Mouse (Mus musculus) intestine, postnatal 0 days (tissue): Measurements from ENCODE around the gene Pop5. TPM values are rescaled to one million over a fixed set of nuclear protein-coding genes. Genes with fewer than 3 reads are reported as not detected.
A peak's percentile ranks its signal among the peaks of the same experiment; 100 is the strongest.

Source experiments
- ATAC-seq: fragments of 200-750 bp; cut with Nextera tagmentation; 2 replicates; pipeline ENCODE4 v1.8.0; 2017; ENCODE audit warnings: mild to moderate bottlenecking, moderate TSS enrichment, moderate library complexity
- H3K27ac ChIP-seq: fragments of 300-500 bp; sonication (generic); 2 replicates; pipeline ENCODE4 v1.5.1; 2014; ENCODE audit warnings: mild to moderate bottlenecking, low read depth, low read length, moderate library complexity
- H3K27me3 ChIP-seq: fragments of 300-500 bp; sonication (generic); replicated peaks from 2 replicates; pipeline ENCODE4 v1.6.1; 2014; ENCODE audit warnings: low read length, mixed read lengths; ENCODE audit not compliant: control insufficient read depth, insufficient read depth
- H3K36me3 ChIP-seq: fragments of 300-500 bp; sonication (generic); 2 replicates; pipeline ENCODE4 v1.6.1; 2014; ENCODE audit warnings: mild to moderate bottlenecking, moderate library complexity; ENCODE audit not compliant: control insufficient read depth, insufficient read depth
- H3K4me1 ChIP-seq: fragments of 300-500 bp; sonication (generic); replicated peaks from 2 replicates; pipeline ENCODE4 v1.6.1; 2014; ENCODE audit warnings: antibody characterized with exemption, low read length, mixed read lengths; ENCODE audit not compliant: control insufficient read depth, insufficient read depth
- H3K4me2 ChIP-seq: fragments of 300-500 bp; sonication (generic); replicated peaks from 2 replicates; pipeline ENCODE4 v1.6.1; 2014; ENCODE audit warnings: low read depth, mild to moderate bottlenecking, moderate library complexity
- H3K4me3 ChIP-seq: fragments of 300-500 bp; sonication (generic); 2 replicates; pipeline ENCODE4 v1.5.1; 2014; ENCODE audit warnings: low read depth, low read length
- H3K9ac ChIP-seq: fragments of 300-500 bp; sonication (generic); 2 replicates; pipeline ENCODE4 v1.6.1; 2014; ENCODE audit warnings: mild to moderate bottlenecking, low read depth, low read length
- H3K9me3 ChIP-seq: fragments of 300-500 bp; sonication (generic); 2 replicates; pipeline ENCODE4 v1.6.1; 2016; ENCODE audit warnings: mixed run types; ENCODE audit not compliant: control insufficient read depth
- CTCF ChIP-seq: sonication (generic); IDR thresholded peaks from 2 replicates; pipeline ENCODE4 v1.5.1; 2016; ENCODE audit warnings: low read depth, mild to moderate bottlenecking, control low read depth, antibody characterized with exemption, moderate library complexity
- WGBS: fragments of 180-500 bp; shearing (Covaris S2); extraction: QIAGEN DNeasy Blood & Tissue Kit; methylation state at CpG from one replicate; pipeline ENCODE4 v1.1.7; 2014; 5-methylcytosine and 5-hydroxymethylcytosine counted together
- polyA plus RNA-seq: library from polyadenylated mRNA; unstranded; fragments of >200 nt; fragmentation: Nextera tagmentation; extraction: Ambion mirVana; gene quantifications from 2 replicates; pipeline ENCODE4 v1.2.1, GENCODE M21; 2015

The Pop5 gene
- polyA plus RNA-seq, 1 experiment from 2014 or later = 77.1 TPM

DNA sequence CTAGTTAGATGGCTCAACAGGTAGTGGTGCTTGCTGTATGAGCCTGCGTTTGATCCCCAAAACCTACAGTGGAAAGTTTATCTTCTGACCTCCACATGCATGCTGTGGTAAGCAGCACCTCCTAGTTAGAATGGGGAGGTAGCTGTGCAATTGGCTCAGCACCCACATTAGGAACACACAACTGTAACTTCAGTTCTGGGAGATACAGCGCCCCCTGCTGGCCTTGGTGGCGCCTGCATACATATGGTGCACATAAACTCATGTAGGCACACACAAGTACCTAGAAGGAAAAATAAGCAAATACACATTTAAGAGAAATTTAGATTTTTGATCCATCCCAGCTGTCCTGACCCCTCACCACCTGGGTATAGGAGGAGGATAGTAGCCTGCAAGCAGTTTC lies 13.2 kb upstream of the Pop5 start:
- Histone ChIP-seq H3K9ac (no peak overlapping the region), H3K27me3 (peaks cover 12% of the 10 kb centered on the region; the same call in 1 of the 2 replicates), H3K4me3 (no peak overlapping the region), H3K36me3 (no peaks in the 10 kb centered on the region), H3K9me3 (no peaks in the 10 kb centered on the region), H3K27ac (no peak overlapping the region), H3K4me1 (no peaks in the 10 kb centered on the region), H3K4me2 (no peak overlapping the region)
- ATAC-seq = no peak
- peak; percentile 35 for TF ChIP-seq CTCF
- WGBS = 75% methylated on average over 3 of the region's 3 CpGs

DNA sequence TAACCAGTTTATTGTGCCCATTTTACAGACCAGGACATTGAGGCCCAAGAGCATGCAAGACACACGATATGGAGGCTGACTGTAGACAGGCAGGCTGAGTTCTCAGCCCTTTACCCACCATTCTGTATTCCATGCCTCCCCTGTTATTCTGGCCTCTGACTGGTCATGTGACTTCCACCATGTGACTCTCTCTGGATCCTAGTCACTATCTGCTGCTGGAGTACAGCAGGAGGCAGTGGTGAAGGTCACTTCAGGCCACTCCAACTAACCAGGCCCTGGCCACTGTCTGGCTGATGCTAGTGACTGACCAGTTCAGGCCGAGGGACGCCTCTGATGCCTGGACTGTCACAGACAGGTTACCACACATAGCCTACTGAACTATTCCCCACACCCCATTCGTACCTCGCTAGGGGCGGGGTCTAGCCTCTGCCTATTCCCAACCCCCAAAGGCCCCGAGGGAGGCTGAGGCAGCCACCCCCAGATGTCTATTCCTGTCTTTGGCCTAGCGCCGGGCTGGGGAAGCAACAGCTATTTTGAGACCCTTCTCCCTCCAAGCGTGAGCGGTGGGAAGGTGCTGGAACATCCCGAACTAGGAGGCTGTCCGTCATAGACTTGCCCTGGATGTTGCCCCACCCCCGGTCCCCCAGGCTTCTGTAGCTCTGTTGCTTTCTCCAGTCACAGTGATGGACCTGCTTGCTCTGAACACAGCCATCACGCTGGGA lies 4.6 kb upstream of the Pop5 start:
- Histone ChIP-seq H3K4me1 (no peaks in the 10 kb centered on the region), H3K4me3 (no peak overlapping the region), H3K27me3 (no peaks in the 10 kb centered on the region), H3K9ac (no peak overlapping the region), H3K4me2 (no peak overlapping the region), H3K27ac (no peak overlapping the region), H3K9me3 (no peaks in the 10 kb centered on the region), H3K36me3 (no peaks in the 10 kb centered on the region)
- WGBS = 66% methylated on average over 15 of the region's 15 CpGs
- no peak for ATAC-seq
- no peak for TF ChIP-seq CTCF

DNA sequence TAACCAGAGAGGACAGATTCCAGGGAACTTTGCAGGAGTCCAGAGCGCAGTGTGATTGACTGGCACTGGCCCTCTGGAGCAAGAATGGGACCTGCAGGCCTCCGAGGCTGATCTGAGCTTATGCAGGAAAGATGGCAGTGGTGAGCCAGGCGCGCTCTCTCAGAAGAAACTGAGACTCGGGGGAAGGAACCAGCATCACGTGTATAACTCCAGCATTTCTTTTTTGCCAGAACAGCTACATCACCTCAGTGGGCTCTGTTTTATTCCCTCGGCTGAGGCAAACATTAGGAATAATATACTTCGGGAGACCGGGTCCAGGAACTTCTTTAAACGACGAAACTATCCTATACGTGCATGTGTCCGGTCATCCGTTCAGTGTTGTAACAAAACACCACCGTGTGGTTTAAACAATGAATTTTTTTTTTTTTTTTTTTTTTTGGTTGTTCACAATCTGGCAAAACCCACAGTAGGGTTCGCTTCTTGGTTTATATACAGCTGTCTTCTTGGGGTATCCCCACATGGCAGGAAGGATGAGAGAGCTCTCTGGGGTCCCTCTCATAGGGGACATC lies 4.0 kb upstream of the Pop5 start:
- H3K4me3 ChIP-seq = no peak overlapping the region
- no peaks in the 10 kb centered on the region for H3K36me3 ChIP-seq
- no peaks in the 10 kb centered on the region for H3K9me3 ChIP-seq
- H3K27me3 ChIP-seq = no peaks in the 10 kb centered on the region
- WGBS = 49% methylated on average over 16 of the region's 16 CpGs
- H3K4me1 ChIP-seq = no peaks in the 10 kb centered on the region
- H3K27ac ChIP-seq = no peak overlapping the region
- TF ChIP-seq CTCF = no peak
- no peak for ATAC-seq
- no peak overlapping the region for H3K9ac ChIP-seq
- H3K4me2 ChIP-seq = no peak overlapping the region

DNA sequence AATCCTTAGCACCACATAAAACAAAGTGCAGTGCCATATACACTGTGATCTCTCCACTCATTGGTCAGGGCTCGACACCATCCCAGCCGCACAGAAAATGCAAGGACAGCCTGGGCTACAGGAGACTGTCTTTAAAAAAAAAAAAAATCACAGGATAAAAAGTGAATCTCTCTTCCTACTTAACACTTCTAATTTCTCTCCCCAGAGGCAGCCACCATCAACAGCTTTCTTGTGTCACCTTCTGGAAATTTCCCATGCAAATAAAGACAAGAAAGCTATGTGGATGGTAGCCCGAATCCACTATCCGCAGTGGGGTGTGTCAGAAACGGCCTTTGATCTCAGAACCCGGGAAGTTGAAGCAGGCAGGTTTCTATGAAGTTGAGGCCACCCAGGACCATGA lies 3.1 kb upstream of the Pop5 start:
- no peak overlapping the region for H3K4me3 ChIP-seq
- H3K9ac ChIP-seq = no peak overlapping the region
- H3K27me3 ChIP-seq = no peaks in the 10 kb centered on the region
- H3K9me3 ChIP-seq = no peaks in the 10 kb centered on the region
- H3K4me2 ChIP-seq = no peak overlapping the region
- H3K36me3 ChIP-seq = no peaks in the 10 kb centered on the region
- ATAC-seq = no peak
- no peak for TF ChIP-seq CTCF
- H3K27ac ChIP-seq = no peak overlapping the region
- 44% methylated on average over 6 of the region's 6 CpGs for WGBS
- no peaks in the 10 kb centered on the region for H3K4me1 ChIP-seq

DNA sequence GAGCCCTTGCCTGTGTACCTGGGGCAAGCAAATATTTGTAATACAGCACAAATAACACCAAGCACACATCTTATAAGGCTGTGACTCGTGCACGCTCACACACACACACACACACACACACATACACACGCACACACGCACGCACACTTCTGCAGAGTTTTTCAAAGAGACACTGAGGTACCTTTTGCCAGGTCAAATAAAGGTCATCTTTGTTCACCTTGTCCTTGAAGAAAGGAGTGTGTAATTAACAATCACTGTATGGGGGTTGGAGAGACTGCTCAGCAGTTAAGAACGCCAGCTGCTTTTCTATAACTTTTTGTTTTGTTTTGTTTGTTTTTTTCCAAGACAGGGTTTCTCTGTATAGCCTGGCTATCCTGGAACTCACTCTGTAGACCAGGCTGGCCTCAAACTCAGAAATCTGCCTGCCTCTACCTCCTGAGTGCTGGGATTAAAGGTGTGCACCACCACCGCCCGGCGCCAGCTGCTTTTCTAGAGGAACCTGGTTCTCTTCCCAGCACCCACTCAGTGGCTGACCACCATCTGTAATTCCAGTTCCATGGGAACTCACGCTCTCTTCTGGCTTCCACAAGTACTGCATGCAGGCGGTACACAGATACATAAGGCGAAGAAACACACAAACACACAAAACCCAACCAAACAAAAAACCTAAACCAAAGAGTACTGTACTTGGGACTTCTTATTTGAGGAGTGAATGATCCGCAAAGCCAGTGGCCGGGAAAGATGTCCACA lies 2.4 kb upstream of the Pop5 start:
- ATAC-seq = no peak
- H3K4me2 ChIP-seq = no peak overlapping the region
- H3K27ac ChIP-seq = no peak overlapping the region
- TF ChIP-seq CTCF = no peak
- no peaks in the 10 kb centered on the region for H3K4me1 ChIP-seq
- H3K36me3 ChIP-seq = no peaks in the 10 kb centered on the region
- WGBS = 88% methylated on average over 14 of the region's 14 CpGs
- H3K9me3 ChIP-seq = no peaks in the 10 kb centered on the region
- no peak overlapping the region for H3K4me3 ChIP-seq
- H3K27me3 ChIP-seq = no peaks in the 10 kb centered on the region
- H3K9ac ChIP-seq = no peak overlapping the region

DNA sequence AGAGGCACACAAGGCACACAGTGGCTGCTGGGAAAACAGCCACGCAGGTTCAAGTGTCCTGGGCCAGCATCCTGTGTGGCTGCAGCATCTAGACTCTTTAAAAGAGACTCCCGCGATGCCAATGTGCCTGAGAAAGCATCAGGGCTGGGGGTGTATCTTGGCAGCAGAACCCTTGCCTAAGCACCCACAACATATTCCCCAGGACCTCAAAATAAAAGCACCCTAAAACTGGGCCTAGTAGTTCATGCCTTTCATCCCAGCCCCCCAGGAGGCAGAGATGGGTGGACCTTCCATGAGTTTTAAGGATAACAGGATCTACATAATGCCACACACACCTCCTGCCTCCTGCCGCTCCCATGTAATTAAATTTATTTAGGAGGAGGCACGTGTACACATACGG lies 1.1 kb upstream of the Pop5 start:
- Histone ChIP-seq H3K9ac (no peak overlapping the region), H3K27me3 (no peaks in the 10 kb centered on the region), H3K4me3 (no peak overlapping the region), H3K4me1 (no peaks in the 10 kb centered on the region), H3K4me2 (no peak overlapping the region), H3K27ac (no peak overlapping the region), H3K9me3 (no peaks in the 10 kb centered on the region), H3K36me3 (no peaks in the 10 kb centered on the region)
- ATAC-seq = no peak
- TF ChIP-seq CTCF = no peak
- 81% methylated on average over 6 of the region's 6 CpGs for WGBS
